Mouse (Mus musculus) CH12.LX (cell line): ENCODE measurements around the gene Ntn3.

Experiments
- CHD1 ChIP-seq: IDR thresholded peaks from 2 replicates; pipeline ENCODE4 v1.6.1; 2012; ENCODE audit warnings: low read depth, low read length, improper control_type of control experiment, inconsistent platforms
- CTCF ChIP-seq, 2 experiments: IDR thresholded peaks in 1 of 2; conservative IDR thresholded peaks in 1 of 2; 2 replicates each; pipeline ENCODE4 v1.5.1; 2011 to 2012; ENCODE audit warnings: low read depth in 2 of 2, low read length in 2 of 2, improper control_type of control experiment in 1 of 2, inconsistent platforms in 1 of 2, mild to moderate bottlenecking in 1 of 2, moderate library complexity in 1 of 2
- EP300 ChIP-seq: IDR thresholded peaks from 2 replicates; pipeline ENCODE4 v1.6.1; 2011; ENCODE audit warnings: low read length, improper control_type of control experiment
- HCFC1 ChIP-seq: IDR thresholded peaks from 2 replicates; pipeline ENCODE4 v1.6.1; 2012; ENCODE audit warnings: low read depth, mild to moderate bottlenecking, inconsistent platforms, low read length, improper control_type of control experiment
- KAT2A ChIP-seq: IDR thresholded peaks from 2 replicates; pipeline ENCODE4 v1.6.1; 2012; ENCODE audit warnings: low read length, improper control_type of control experiment, inconsistent platforms; ENCODE audit not compliant: insufficient replicate concordance
- MEF2A ChIP-seq: IDR thresholded peaks from 2 replicates; pipeline ENCODE4 v1.6.1; 2014; ENCODE audit warnings: low read depth, mild to moderate bottlenecking, inconsistent platforms, low read length, improper control_type of control experiment, borderline replicate concordance
- POLR2A ChIP-seq: IDR thresholded peaks from 2 replicates; pipeline ENCODE4 v1.6.1; 2011; ENCODE audit warnings: low read depth, mild to moderate bottlenecking, improper control_type of control experiment, low read length
- POLR2AphosphoS2 ChIP-seq: IDR thresholded peaks from 2 replicates; pipeline ENCODE4 v1.6.1; 2011; ENCODE audit warnings: low read depth, low read length, improper control_type of control experiment
- TCF12 ChIP-seq: IDR thresholded peaks from 2 replicates; pipeline ENCODE4 v1.6.1; 2014; ENCODE audit warnings: low read depth, mild to moderate bottlenecking, inconsistent platforms, low read length, improper control_type of control experiment
- USF2 ChIP-seq: conservative IDR thresholded peaks from 2 replicates; pipeline ENCODE4 v1.6.1; 2011; ENCODE audit warnings: low read depth, low read length, improper control_type of control experiment
- ZNF384 ChIP-seq: IDR thresholded peaks from 2 replicates; pipeline ENCODE4 v1.6.1; 2012; ENCODE audit warnings: low read depth, low read length, improper control_type of control experiment, inconsistent platforms

- TF ChIP-seq HCFC1, result no peak
- no peak for TF ChIP-seq USF2
- TF ChIP-seq POLR2AphosphoS2, result no peak
- TF ChIP-seq ZNF384, result no peak
- no peak for TF ChIP-seq CHD1
- TF ChIP-seq POLR2A, result no peak
- no peak for TF ChIP-seq CTCF (conservative IDR thresholded peaks at IDR 0.05 in 1 of 2, IDR thresholded peaks at IDR 0.05 in 1 of 2; ENCODE audit: low read depth in 2 of 2, low read length in 2 of 2)
- TF ChIP-seq EP300, result no peak
- no peak for TF ChIP-seq KAT2A
- TF ChIP-seq MEF2A, result no peak
- TF ChIP-seq TCF12, result no peak
These were observed 3.9 kb upstream of the Ntn3 start for GRCm38 (mm10) chr17:24213186-24213585.
